Mouse (Mus musculus) G1E (cell line): ENCODE data around the gene Sertad3.

ENCODE experiments used
- CTCF ChIP-seq: IDR thresholded peaks from 2 replicates; pipeline ENCODE4 v1.5.1; 2012; ENCODE audit warnings: low read depth, low read length, inconsistent platforms, mixed read lengths
- GATA1 ChIP-seq: IDR thresholded peaks from 2 replicates; pipeline ENCODE4 v1.6.1; 2012; ENCODE audit warnings: borderline replicate concordance, low read length, inconsistent platforms, mixed read lengths
- GATA2 ChIP-seq: IDR thresholded peaks from 2 replicates; pipeline ENCODE4 v1.6.1; 2012; ENCODE audit warnings: low read depth, low read length, inconsistent platforms, borderline replicate concordance
- POLR2AphosphoS5 ChIP-seq: IDR thresholded peaks from 2 replicates; pipeline ENCODE4 v1.6.1; 2012; ENCODE audit warnings: low read depth, low read length, inconsistent platforms; ENCODE audit not compliant: insufficient replicate concordance

DNA sequence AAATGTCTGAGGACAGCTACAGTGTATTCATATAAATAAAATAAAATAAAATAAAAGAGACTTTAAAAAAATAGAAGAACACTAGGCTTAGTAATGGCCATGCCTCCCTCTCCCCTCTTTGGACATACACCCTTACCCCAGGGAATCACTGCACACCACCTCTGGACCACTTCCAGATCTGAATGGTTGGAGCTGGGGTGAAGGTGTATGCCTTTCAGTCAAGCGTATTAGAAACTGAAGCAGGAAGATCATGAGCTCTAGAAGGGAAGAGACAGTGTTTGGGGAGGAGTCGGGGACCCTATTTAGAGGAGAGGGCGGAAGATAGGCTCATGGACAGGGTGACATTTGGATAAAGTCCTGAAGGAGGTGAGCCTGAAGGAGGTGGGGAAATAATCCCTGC is 6.9 kb downstream of the Sertad3 start:
- TF ChIP-seq CTCF (no peak), GATA2 (no peak), POLR2AphosphoS5 (no peak), GATA1 (no peak)
